Mouse (Mus musculus) megakaryocyte-erythroid progenitor cell, adult 5-6 weeks (primary cell): ENCODE data around the gene Mbd3. TPM values are rescaled to one million over a fixed set of nuclear protein-coding genes. Genes with fewer than 3 reads are reported as not detected.

Experiments
- ATAC-seq: replicated peaks from 2 replicates; pipeline ENCODE4 v1.8.0; 2016; ENCODE audit warnings: mild to moderate bottlenecking, inconsistent platforms; ENCODE audit not compliant: severe bottlenecking, poor library complexity, low FRiP score, low TSS enrichment
- total RNA-seq, 2 experiments: library from RNA; stranded (forward) in 1 of 2; stranded (reverse) in 1 of 2; fragments of 200-1000, 215-1000 nt in 1 of 2; fragments of >200 nt in 1 of 2; fragmentation: Nextera tagmentation in 1 of 2; gene quantifications; 2 replicates each; pipeline ENCODE4 v1.2.3; 2014 to 2017

The Mbd3 gene
- total RNA-seq, 2 experiments from 2014 or later = 93.8 to 105 TPM

DNA sequence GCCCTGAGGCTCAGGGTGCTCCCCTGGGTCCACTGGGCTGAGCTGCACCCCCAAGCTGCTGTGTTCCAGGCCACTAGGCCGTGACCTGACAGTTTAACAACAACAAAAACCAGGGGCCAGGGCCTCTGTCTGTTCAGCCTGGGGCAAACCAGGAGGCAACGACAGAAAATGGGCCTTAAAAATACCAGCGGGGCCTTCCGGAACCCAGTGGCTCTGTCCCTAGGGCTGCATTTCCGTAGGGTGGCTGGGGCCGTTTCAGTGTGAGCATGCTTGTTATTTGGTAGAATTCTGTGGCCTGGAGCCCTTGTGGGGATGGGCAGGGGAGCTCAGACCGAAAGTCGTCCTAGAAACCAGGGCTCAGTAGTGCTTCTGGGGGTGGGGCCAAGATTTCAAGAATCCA, 30.4 kb upstream of the Mbd3 start:
- ATAC-seq = no peak

DNA sequence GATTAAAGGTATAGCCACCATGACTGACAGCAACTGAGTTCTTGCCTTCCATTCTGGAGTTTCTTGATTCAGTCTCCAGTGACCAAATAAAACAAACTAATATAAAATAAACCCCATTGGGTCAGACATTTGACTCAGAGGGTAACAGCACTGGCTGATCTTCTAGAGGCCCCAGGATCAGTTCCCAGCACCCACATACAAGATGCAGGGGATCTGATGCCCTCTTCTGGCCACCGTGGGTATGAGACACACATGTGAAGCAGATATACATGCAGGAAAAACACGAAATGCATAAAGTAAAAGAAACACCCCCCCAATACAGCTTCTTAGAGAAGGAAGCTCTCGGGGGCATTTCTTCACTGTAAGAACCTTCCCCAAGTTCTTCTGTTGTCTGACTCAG, 25.7 kb upstream of the Mbd3 start:
- no peak for ATAC-seq

DNA sequence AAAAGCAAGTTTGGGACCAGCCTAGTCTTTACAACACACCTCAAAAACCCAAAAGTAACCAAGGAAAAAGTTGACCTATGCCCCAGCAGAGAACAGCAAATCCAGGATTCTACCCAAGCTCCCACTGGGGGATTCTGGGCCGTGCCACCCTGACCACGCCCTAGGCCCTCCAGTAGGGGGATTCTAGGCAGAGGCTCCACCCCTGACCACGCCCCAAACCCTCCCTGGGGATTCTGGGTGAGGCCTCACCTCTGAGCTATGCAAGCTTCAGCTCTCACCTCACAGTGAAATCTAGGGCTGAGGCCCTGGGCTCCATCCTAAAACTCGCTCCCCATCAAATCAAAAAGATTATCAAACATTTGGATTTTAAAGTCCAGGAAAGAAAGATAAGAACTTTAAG, 24.2 kb upstream of the Mbd3 start:
- 0 out of 2 replicates have a peak, but pooled peaks have one; percentile 29 for ATAC-seq

DNA sequence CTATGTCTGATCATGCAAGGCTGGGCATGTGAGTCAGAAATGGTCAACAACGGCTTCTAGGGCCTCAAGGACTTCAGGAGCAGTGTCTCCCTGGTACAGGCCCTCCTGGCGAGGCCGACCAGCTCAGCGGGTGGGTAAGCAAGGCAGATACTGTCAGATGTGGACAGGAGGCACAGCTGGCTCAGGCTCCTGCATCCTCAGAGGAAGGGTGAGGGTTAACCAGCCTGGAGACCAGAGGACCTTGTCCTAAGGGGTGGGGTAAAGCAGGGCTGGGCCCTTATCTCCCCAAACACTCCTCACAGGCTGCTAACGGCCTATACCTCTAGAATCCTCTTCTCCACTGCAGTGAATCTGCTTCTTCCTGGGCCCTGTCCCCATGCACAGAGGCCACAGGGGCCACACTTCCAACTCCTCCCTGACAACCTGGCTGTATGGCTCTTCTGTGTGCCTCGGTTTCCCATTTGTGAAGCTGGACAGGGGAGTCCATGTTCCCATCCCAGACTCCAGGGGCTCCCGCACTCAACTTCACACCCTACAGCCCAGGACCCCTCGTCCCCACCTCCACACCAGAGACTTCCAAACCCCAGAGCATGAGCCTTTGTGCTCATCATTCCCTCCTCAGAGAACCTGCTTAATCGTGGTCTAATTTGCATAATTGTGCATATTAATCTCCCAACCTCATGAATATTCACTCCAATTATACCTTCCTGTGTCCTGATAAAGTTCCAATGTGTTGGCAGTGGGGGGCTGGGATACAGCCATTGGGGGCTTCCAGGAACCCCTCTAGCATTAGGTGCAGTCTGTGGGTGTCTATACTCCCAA, 22.5 kb upstream of the Mbd3 start:
- ATAC-seq = peak; percentile 85

DNA sequence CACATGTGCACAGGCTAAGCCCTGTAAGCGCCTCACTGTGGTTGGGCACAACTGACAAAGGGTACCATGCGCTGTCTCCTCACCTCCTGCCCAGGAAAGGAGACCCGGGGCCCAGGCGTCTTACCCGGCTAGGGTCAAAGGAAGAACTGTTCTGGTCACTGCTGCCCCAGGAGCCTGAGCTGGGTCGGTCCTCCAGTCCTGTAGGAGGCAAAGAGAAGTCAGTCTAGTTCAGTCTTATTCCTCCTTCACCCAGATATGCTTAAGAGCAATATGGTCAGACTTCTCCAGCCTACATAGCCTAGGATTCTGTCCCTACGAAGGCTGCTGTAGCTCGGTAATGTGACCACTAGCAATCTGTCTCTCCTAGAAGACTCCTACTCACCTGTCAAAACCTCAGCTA, 21.9 kb upstream of the Mbd3 start:
- no peak for ATAC-seq

DNA sequence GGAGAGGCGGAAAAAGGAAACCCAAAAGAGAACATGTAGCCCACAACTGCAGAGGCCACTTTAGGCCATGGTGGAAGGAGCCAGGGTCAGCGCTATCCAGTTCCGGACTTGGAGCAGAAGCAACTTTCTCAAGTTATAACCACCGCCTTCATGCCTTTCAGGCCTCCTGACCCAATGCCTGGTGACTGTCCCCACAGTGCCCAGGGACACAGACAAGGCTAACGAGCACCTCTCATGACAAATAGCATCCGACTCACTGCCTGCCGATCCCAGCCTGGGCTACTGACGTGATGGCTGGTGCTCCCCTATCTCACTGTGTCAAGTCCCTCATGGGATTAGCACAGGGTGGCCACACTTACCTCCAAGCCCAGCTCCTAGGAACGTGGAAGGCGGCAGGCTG, 21.4 kb upstream of the Mbd3 start:
- ATAC-seq = no peak

DNA sequence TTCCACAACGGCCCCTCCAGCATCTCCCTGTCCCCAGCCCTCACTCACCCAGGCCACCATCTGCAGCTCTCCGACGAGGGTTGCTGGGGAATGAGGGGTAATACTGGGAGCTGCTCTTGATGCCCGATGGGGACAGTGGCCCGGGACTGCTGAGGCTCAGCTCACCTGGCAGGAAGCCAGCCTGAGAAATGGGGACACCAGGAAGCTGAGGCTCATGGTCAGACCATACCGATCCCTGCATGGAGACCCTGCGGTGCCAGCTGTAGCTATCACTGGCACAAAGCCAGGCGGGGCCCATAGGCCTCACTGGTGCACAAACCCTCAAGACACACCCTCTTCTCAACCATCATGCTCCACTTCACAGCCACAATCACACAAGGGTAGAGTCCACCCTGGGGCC, 20.1 kb upstream of the Mbd3 start:
- ATAC-seq = no peak

DNA sequence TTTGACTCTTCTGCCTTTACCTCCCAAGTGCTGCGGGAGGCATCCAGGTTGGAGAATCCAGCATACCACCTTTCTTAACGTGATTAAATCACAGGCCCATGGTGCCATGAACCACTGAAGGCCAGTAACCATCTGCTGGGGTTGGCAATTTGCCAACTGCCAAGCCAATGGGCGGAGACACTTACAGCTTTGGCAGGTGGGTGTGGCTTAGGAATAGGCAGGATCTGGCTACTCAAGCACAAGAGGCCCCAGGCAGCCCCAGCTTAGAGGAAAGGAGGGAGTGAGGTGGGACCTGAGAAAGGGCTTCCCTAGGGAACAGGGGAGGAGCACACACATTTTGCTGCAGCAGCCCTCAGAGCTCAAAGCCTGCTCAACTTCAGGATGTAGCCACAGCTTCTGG, 19.0 kb upstream of the Mbd3 start:
- ATAC-seq = no peak

DNA sequence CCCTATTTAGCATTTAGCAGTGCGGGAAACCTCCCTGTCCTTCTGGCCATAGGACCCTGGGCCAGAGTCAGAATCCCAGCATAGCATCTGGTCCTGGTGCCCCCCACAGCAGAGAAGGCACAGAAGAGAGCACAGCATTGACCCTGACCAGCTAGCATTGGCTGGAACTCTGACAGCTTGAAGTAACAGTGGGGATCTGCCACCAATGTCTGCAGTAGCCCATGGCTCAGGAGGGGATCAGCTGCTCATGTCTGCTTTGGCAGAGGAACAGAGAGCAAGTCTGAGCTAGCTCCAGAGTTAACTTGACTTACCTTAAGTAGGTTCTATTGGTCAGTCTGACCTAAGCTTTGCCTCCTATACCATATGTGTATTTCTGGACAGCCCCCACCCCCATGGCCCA, 18.5 kb upstream of the Mbd3 start:
- no peak for ATAC-seq

DNA sequence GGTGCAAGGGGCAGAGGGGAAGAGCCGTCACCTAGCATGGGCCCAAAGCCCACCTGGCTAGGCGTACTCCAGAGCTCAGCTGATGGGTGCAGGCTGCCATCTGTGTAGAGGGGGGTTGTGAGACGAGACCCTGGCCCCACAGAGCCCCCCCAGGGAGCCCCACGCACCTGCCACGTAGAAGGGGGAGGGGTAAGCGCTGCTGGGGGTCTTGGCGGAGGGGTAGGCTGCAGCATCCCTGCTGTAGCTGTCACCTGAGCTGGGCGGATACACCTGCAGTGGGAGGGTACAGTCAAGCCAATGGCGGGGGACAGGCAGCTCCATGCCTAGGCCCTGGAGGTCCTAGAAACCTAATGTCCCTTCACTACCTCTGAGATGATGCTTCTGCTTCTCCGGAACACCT, 18.0 kb upstream of the Mbd3 start:
- ATAC-seq = no peak

DNA sequence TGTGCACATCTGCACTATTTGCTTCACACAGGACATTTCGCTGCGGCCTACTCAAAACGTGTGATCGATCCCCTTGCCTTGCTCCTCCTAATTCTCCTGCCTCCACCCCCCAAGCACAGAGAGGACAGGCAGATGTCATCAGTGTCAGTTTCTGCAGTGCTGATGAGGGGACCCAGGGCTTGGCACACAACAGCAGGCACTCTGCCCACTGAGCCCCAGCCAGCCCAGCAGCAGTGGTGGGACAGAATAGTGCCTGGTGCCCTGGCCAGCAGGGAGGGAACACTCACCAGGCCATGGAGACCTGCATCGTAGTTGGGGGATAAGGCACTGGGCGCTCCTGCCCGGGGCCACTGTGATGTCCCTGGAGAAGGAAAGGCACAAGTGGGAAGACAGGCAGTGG, 16.2 kb upstream of the Mbd3 start:
- no peak for ATAC-seq

DNA sequence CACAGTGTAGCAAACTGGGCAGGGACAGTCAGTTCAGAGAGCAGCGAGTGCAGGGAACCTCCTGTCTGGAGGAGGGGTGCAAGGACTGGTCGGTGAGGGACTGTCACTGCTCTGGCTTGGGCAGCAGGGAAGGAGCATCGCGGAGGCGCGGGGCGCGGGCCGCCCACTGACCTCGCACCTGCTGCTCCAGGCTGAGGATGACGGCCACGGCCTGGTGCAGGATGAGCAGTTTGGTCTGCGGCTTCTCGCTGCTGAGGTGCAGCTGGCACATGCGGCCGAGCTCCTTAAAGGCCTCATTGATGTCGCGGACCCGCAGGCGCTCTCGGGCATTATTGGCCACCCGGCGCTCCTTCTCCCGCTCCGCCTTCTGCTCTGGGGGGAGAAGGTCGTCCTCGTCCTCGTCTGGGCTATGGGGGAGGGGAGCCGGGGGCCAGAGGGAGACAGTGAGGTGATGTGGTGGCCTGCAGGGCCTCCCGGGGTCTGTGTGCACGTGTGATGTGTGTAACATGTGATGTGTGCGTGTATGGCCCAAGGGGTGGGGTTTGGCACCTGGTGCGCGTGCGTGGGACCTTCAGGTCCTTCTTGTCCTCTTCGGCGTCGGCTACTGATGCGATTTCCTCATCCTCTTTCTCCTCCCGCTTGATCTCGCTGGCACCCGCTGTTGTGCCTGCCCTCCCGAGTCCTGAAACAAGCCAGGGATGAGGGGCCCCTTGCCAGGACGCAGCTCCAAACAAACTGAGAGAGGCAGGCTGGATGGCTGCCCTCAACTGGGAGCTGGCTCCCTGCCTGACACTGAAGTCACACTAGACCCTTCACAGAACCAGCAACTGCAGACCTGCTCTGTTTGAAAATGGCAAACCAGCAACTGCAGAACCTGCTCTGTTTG, 13.5 kb upstream of the Mbd3 start:
- ATAC-seq = no peak

DNA sequence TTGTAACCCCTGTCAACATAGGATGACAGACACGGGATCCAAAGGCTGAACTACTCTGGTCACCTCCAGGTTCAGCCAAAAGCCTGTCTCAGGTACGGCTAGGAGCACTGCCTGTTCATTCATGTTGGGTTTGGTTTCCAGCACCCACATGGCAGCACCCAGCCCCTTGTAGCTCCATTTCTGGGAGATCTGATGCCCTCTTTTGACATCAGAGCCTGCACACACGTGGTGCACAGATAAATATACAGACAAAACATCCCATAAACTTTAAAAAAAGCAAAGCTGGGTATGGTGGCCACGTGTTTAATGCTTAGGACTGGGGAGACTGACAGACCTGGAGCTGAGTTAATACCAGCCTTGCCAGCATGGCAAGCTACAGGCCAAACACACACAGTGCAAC, 8.6 kb upstream of the Mbd3 start:
- no peak for ATAC-seq

DNA sequence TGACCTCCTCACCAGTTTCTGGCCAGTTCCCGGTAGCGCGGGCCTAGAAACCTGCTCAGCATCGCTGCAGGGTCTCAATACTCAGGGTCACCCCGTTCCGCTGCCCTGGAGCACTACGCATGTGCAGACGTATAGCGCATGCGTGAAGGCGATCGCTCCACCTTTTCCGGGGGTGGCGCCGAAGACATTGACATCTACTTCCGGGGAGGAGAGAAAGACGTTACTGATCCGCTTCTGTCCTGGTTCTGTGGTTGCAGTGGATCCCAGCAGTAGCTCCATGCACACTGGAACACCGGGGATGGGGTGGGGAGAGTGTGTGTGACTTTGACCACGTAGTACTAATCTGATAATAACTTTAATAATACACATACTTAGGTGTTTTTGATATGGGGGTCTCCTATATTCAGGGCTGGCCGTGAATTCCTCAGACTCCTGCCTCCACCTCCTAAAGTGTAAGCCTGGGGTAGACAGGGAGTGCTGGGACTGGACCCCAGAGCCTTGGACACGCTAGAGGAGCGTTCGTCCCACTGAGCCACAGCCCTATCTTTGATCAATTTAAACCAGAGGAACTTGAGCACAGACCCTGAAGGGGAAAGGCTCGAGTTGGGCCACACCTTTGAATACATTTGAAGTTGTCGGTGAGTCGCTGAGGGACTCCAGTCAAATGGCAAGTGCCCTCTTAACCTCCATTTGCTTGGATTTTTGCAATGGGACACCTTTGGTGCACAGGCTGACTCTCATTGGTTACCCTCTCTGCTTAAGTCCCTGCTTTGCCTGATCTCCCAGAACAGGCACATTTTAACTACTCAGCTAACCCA, 7.5 kb upstream of the Mbd3 start, which contains the start of gene Uqcr11:
TSS of gene Uqcr11 (minus strand) at position 147 of the 818 bp plus-strand sequence.
- ATAC-seq = peak; percentile 77

DNA sequence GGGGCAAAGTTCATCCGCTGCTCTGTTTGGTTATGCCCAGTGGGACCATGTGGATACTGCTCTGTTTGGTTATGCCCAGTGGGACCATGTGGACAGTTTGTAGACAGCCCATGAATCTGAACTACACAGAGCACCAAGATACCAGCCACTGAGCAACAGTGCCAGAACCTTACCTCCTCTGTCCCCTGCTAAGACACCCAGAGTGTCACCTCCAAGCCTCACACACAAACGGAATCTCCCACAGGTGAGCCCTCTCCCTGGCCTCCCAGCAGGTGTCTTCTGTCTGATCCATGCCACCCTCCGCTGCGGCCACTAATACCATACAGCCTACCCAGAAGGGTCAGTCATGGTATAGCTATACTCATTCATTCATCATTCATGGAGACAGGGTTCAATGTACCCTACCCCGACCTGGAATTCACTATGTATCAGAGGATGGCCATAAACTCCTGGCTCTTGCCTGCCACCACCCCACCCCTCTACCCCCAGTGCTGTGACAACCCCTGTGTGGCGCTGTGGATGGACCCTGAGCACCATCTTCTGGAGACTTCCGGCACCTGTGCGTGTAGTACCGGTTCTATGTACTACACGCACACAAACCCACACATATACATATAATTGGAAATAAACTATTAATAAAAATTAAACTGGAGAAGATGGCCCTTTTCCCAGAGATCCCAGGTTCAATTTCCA, 6.3 kb upstream of the Mbd3 start:
- ATAC-seq = no peak

DNA sequence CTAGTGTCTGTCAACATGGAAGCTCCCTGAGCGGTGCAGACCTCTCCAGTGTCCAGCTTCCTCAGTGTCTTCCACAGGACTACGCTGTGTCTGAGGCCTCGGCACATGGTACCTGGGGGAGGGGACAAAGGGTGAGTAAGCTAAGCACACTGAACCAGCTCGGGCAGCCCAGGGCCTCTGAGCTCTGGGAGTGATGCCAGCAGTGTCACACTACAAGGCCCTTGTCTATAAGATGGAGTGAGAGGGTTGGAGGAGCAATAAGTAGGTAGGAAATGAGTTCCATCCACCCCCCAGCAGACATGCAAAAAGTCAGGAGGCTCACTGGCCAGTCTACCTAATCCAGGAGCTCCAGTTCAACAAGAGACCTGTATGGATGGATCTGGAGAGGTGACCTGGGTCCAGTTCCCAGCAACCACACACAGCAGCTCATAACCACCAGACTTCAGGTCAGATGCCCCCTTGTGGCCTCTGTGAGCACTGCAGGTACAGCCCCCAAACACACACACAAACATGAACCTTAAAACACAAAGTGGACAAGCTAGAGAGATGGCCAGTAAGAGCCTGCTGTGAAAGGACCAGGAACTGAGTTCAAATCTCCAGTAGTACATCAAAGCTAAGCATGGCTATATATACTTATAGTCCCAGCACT, 3.8 kb upstream of the Mbd3 start:
- no peak for ATAC-seq

DNA sequence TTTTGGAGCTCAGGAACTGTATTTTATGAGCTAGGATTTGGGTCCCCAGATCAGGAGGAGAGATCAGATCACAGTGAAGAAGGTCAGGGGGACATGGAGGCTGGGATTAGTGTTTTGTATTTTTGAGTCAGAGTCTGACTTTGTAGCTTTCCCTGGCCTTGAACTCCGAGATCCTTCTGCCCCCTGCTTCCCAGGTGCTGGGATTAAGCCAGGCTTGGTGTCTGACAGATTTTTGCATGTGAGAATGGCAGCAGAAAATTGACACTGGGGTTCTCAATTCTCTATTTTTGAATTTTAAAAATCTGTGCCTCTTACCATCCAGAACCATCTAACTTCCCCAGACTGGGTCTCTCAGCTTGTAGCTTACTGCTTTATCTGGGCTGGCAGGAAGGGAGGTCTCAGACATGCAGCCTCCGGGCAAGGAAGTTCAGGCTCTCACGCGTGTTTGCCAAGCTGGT, 1.4 kb upstream of the Mbd3 start:
- ATAC-seq = no peak

DNA sequence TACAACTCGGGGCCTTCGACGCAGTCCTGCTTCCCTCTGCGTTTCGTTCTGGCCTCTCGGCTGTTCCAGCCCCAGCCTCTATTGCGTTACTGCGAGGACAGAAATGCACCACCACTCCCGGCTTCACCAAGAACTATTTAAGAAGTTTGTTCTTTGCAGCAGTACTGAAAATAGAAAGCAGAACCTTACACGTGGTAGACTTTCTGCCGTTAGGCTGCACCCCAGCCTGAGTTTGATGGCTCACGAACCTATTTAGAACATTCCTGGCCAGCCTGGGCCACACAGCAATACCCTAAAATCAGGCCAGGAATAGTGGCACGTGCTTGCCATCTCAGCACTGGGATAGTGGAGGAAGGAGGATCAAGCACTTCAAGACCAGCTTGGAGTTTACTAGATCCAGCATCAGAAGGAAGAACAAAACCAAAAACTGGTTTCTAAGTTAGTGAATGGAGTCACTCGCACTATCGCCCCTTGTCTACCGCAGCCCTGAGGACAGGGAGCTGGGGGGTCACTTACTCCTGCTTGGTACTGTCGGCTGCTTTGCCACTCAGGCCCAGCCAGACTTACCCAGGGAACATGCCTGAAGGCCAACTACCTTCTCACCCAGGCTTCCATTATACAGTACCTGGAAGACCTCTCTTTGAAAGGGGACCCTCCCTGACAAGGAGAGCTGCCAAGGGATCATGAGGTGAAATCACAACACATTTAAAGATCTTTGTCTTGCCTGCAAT, 788 bp upstream of the Mbd3 start:
- no peak; the same call in 1 of the 2 replicates for ATAC-seq
